Mouse (Mus musculus) large intestine, adult 2 months (tissue): ENCODE measurements around the gene Plcxd2. TPM values are rescaled to one million over a fixed set of nuclear protein-coding genes. Genes with fewer than 3 reads are reported as not detected.

ENCODE experiments used
- DNase-seq: peaks from one replicate; pipeline ENCODE4 v3.0.0-alpha.2; 2012; ENCODE audit warnings: low read depth, low spot score
- WGBS: fragments of 180-500 bp; shearing (Covaris S2); methylation state at CpG from one replicate; pipeline ENCODE4 v1.1.7; 2018; 5-methylcytosine and 5-hydroxymethylcytosine counted together
- polyA plus RNA-seq: library from polyadenylated mRNA; depleted of rRNA; stranded (reverse); fragments of >200 nt; gene quantifications from 2 replicates; pipeline ENCODE4 v1.2.3, GENCODE M21; 2012

Plcxd2 gene
- polyA plus RNA-seq, 1 experiment: 3.2 TPM

DNA sequence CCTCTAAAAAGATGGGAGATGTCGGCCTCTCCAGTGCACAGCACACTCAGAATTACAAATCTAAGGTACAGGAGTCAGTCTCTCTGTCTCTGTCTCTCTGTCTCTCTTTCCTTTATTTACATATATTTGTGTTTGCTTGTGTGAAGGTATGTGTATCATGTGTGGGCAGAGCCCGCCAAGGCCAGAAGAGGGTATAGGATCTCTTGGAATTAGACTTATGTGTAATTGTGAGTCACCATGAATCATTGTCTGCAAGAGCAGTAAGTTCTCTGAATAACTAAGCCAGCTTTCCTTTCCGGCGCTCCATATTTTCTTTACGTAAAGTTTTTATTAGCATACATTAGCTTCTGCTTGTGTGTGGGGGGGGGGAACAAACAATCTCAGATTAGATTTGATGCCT is 64.4 kb downstream of the Plcxd2 start:
- WGBS: 45% methylated on average over 5 of the region's 5 CpGs
- peak; percentile 25 for DNase-seq

GRCm38 (mm10) chr16:45945174-45945631 is 64.8 kb downstream of the Plcxd2 start:
- 17% methylated on average over 11 of the region's 11 CpGs for WGBS
- DNase-seq: peak; percentile 50

DNA sequence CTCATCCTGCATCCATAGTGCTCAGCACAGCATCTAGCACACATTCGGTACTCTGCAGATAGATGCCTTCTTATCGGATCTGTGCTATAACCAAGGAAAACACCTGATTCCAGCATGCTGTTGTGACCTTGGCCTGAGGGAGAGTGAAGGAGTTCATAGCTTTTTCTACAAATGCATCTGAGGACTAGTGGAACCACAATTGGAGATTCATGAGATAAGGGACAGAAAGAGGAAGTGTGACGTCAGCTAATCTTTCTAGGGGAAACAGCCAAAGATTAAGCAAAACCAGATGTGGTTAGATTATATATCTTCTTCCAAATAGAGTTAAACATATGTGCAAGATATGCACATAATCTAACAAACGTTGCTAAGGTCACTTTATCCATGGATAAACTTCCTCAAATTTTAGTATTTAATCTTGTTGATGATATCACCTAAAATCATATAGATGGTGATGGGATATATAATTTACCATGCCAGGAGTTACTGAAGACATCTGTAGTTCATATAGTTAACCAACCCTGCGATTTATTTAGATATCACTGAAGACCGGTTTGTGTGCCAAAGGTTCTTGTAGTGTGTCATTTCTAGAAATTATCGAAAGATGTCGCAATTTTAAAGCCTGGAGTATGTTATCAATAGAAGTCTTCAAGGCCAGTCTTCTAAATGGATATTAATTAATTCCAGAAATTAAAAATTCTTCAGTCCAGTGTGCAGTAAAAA is 67.7 kb downstream of the Plcxd2 start:
- DNase-seq: no peak
- 77% methylated on average over 8 of the region's 8 CpGs for WGBS

DNA sequence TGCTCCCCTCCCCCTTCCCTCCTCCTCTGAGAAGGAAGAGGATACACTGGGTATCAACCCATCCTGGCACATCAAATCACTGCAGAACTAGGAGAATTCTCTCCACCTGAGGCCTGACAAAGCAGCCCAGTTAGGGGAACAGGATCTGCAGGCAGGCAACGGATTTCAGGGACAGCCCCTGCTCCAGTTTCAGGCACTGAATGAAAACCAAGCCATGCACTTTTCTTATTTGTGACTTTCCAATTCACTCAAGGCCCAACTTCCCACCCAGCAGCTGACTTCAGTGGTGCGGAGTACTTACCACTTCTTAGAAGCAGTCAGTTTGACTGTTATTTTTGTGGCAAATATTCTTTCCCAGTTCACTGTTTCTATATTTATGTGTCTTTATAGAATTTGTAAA is 69.3 kb downstream of the Plcxd2 start:
- 92% methylated on average over 2 of the region's 2 CpGs for WGBS
- no peak for DNase-seq

- DNase-seq: no peak
- 96% methylated on average over 3 of the region's 3 CpGs for WGBS
Measured at GRCm38 (mm10) chr16:45939436-45939835, 70.6 kb downstream of the Plcxd2 start.

GRCm38 (mm10) chr16:45937381-45937780 is 72.6 kb downstream of the Plcxd2 start:
- WGBS: 68% methylated on average over 2 of the region's 2 CpGs
- DNase-seq: no peak

DNA sequence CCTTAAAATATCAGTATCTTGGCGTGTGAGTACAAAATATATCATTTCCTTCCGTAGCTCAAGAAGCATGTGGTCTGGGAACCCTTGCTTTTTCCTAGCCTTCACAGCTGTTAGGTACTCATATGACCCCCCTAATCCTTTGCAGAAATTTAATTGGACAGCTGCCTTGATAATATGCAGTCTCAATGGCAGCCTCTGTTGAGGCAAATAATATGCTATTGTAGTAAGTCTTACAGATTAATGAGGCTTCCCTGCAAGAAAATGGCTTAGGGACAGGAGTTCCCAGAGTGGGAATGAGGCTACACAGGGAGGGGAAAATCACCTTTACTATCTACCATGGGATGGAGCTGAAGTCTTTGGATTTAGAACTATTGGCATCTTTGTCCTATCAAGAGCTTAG is 73.5 kb downstream of the Plcxd2 start:
- WGBS: 91% methylated on average over 2 of the region's 2 CpGs

DNA sequence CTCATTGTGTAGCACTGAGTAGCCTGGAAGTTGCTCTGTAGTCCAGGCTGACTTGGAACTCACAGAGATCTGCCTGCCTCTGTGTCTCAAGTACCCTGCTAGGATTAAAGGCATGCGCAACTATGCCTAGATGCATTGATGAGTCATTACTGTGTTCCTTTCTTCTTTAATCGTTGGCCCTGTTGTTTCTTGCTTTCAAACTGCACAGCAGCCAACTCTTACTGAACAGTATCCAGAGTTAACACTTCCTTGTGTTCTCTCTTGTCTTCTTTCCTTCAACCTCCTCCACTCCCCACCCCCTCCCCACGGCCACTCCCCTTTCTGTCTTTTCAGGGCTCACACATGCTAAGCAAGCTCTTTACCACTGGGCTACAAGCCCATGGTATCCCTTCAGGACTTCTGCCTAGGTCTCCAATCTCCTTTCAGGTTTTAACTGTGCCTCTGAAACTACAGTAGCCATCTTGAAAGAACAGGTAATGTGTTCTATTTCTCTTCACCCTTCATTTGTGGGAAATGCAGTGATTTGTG is 74.0 kb downstream of the Plcxd2 start:
- no peak for DNase-seq
- WGBS: 35% methylated on average over 3 of the region's 3 CpGs

More for the DNA sequence above, 73.5 kb downstream of the Plcxd2 start:
- no peak for DNase-seq

- no peak for DNase-seq
- 85% methylated on average over 2 of the region's 2 CpGs for WGBS
Measured at GRCm38 (mm10) chr16:45934721-45935407, 75.2 kb downstream of the Plcxd2 start.

- 69% methylated on average over 3 of the region's 3 CpGs for WGBS
- DNase-seq: no peak
Measured at GRCm38 (mm10) chr16:45930308-45930707, 79.7 kb downstream of the Plcxd2 start.

DNA sequence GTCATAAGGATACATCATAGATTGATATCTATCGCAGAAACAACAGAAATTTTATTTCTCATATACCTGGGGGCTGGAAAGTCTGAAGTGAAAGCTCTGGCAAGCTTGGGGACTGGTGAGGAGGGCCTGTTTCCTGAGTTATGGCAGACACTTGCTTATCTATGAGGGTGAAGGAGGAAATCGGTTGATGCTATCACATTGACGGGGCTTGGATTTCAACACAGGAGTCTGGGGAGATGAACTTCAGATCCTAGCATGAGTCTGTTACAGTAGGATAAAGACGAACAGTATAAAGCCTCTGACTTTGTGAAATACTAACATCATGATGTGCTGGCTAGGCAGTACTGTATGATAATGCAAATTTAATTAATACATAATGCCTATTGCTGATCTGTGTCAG is 81.9 kb downstream of the Plcxd2 start:
- 54% methylated on average over 4 of the region's 4 CpGs for WGBS
- DNase-seq: no peak

- WGBS: 17% methylated on average over 3 of the region's 3 CpGs
- DNase-seq: no peak
Measured at GRCm38 (mm10) chr16:45927601-45928000, 82.4 kb downstream of the Plcxd2 start.

GRCm38 (mm10) chr16:45926875-45927274 is 83.1 kb downstream of the Plcxd2 start:
- no peak for DNase-seq
- WGBS: 71% methylated on average over 5 of the region's 5 CpGs

DNA sequence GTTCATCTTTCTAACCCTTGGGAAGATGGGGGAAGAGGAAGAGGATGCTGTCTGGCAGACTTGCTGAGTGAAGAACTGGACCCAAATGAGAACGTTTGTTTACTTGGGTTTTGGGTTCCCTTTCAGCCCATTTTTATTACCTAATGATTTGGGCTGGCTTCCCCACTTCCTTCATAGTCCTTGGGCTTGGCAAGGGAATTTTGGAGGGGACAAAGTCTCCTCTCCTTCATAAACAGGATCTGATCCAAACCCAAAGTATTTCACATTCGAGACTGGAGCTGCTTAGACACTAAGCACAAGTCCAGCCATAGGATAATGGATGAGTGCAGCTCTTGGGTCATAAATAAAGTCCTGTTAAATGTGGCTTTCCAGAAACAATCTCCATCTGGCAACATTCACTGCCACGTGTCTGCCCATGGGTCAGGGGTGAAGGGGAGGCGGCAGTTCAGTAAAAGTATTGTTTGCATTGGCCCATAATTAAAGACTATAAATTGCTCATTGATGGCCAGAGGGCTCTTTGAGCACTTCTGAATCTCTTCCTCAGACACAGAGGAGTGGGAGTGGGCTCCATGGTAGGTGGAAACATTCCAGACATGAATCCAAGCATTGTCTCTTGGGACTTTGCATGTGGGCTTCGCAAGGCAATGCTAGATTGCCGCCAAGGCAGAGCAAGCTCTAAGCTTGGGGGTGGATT is 86.1 kb downstream of the Plcxd2 start:
- no peak for DNase-seq
- 42% methylated on average over 6 of the region's 6 CpGs for WGBS

DNA sequence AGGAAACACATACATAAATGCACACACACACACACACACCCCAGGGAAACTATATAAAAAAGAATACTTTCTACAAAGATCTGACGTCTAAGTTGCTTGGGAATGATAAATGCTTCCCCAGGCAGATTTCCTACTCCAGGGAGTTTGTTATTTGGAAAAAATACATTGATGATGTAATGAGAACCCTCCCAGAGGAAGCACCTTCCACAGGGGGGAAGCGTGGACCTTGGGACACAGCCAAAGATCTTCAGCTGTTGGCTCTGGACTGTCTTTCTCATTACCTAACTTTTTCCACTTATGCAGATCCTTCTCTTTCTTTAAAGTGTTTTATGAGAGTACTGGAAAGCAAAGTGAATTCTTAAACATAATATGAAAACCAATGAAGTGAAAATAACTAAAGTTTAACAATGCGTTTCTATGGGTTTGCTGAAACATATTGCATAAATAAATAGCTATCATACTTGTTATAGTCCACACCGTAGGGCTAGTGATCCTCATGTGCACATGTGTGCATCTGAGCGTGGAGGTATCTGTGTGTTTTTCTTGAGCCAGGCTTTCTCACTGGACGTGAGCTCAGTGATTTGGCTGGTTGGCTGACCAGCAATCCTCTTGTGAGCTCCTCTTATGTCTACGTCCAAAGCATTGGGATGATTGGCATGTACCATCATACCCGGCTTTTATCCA is 87.3 kb downstream of the Plcxd2 start:
- no peak for DNase-seq
- WGBS: 74% methylated on average over 8 of the region's 8 CpGs

GRCm38 (mm10) chr16:45919572-45919971 is 90.4 kb downstream of the Plcxd2 start:
- WGBS: 84% methylated on average over 8 of the region's 8 CpGs
- DNase-seq: no peak
